Mouse (Mus musculus) spleen, adult 2 months (tissue): Measurements from ENCODE around the gene Alox12. TPM values are rescaled to one million over a fixed set of nuclear protein-coding genes. Genes with fewer than 3 reads are reported as not detected.
A peak's percentile ranks its signal among the peaks of the same experiment; 100 is the strongest.

Experiments
- DNase-seq, 2 experiments: peaks; one replicate each; pipeline versions ENCODE4 v3.0.0 to v3.0.0-alpha.2; 2012 to 2021; ENCODE audit warnings: low spot score in 2 of 2, low read depth in 1 of 2
- H3K27ac ChIP-seq: fragments of 200-500 bp; 2 replicates; pipeline ENCODE4 v1.5.1; 2012; ENCODE audit warnings: low read length, inconsistent platforms; ENCODE audit not compliant: insufficient read depth
- H3K27me3 ChIP-seq: fragments of 200-500 bp; 2 replicates; pipeline ENCODE4 v1.6.1; 2012; ENCODE audit warnings: mild to moderate bottlenecking, moderate library complexity, low read length, inconsistent platforms; ENCODE audit not compliant: control insufficient read depth, insufficient read depth
- H3K36me3 ChIP-seq: fragments of 200-500 bp; 2 replicates; pipeline ENCODE4 v1.6.1; 2012; ENCODE audit warnings: mild to moderate bottlenecking, low read length, inconsistent platforms; ENCODE audit not compliant: control insufficient read depth, insufficient read depth
- H3K4me1 ChIP-seq: fragments of 200-500 bp; 2 replicates; pipeline ENCODE4 v1.6.1; 2011; ENCODE audit warnings: inconsistent platforms; ENCODE audit not compliant: control insufficient read depth, insufficient read depth, insufficient read length
- H3K4me3 ChIP-seq: fragments of 200-500 bp; 2 replicates; pipeline ENCODE4 v1.5.1; 2011; ENCODE audit warnings: mild to moderate bottlenecking, inconsistent platforms; ENCODE audit not compliant: insufficient read depth, insufficient read length; ENCODE audit errors: extremely low read depth
- CTCF ChIP-seq: fragments of 200-500 bp; IDR thresholded peaks from 2 replicates; pipeline ENCODE4 v1.5.1; 2011; ENCODE audit warnings: mild to moderate bottlenecking, inconsistent platforms; ENCODE audit not compliant: insufficient read depth, insufficient read length, insufficient replicate concordance; ENCODE audit errors: extremely low read depth
- POLR2A ChIP-seq: fragments of 200-500 bp; IDR thresholded peaks from 2 replicates; pipeline ENCODE4 v1.6.1; 2011; ENCODE audit warnings: low read depth, low read length, inconsistent platforms
- WGBS: fragments of 180-500 bp; shearing (Covaris S2); methylation state at CpG from one replicate; pipeline ENCODE4 v1.1.7; 2018; 5-methylcytosine and 5-hydroxymethylcytosine counted together
- polyA plus RNA-seq: library from polyadenylated mRNA; depleted of rRNA; stranded (reverse); fragments of >200 nt; gene quantifications from 2 replicates; pipeline ENCODE4 v1.2.3, GENCODE M21; 2012

Gene Alox12
- polyA plus RNA-seq, 1 experiment, result 21.4 TPM

DNA sequence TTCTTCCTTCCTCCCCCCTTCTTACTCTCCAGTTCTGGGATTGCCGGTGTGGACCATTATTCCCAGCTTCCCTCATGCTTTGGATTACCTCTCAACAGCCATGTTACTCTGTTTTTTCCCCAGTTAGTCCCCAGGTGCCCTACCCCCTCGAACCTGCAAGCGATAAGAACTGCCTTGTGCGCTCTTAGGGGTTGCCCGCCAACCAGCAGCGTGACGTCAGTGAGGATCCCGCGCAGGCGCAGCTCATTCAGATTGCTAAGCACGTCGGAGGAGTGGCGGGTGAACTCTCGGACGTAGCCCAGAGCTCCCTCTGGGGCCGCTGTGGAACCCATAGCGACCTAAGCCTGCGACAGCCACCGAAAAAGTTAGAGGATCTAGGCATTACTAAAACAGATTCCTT lies 26.3 kb downstream of the Alox12 start:
- peak; percentile 75 to 82 for DNase-seq
- peak overlapping the region; percentile 16; the same call in 1 of the 2 replicates for H3K27ac ChIP-seq
- peaks cover 5% of the 10 kb centered on the region; the same call in 1 of the 2 replicates for H3K4me1 ChIP-seq
- H3K27me3 ChIP-seq, result no peaks in the 10 kb centered on the region
- TF ChIP-seq CTCF (no peak), POLR2A (no peak)
- peak overlapping the region; percentile 40; the same call in 1 of the 2 replicates for H3K4me3 ChIP-seq
- WGBS, result 2% methylated on average over 19 of the region's 19 CpGs
- H3K36me3 ChIP-seq, result no peaks in the 10 kb centered on the region

DNA sequence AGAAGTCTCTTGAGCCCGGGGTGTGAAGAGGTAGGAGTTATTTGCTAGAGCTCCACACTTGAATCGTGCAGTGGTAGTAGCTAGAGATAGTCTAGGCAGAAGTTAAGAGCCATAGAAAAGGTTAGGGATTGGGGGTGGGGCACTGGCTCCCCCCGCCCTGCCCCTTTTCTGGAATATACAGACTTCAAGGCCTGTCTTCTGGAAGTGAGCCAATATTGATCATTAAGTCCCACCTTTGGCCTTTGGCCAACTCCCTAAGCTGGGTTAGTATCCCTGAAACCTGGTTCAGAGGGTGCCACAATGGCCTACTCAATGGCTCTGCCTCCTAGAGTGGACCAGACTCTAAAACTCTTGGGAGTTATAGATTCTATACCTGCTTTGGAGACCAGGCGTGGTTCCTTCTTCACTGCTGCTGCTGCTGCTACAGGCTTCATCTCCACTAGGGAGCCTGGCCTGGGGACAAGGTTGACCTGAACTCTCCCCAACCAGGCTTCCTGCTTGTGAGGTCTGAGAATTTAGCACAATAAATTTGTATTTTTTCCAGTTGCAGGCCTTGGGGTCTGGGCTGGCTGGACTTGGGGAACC lies 27.4 kb downstream of the Alox12 start:
- Histone ChIP-seq H3K4me3 (no peak overlapping the region), H3K27ac (no peak overlapping the region), H3K36me3 (no peaks in the 10 kb centered on the region), H3K4me1 (peaks cover 7% of the 10 kb centered on the region; the same call in 1 of the 2 replicates), H3K27me3 (no peaks in the 10 kb centered on the region)
- WGBS, result 87% methylated on average over 4 of the region's 4 CpGs
- DNase-seq, result no peak
- TF ChIP-seq POLR2A (no peak), CTCF (no peak)

DNA sequence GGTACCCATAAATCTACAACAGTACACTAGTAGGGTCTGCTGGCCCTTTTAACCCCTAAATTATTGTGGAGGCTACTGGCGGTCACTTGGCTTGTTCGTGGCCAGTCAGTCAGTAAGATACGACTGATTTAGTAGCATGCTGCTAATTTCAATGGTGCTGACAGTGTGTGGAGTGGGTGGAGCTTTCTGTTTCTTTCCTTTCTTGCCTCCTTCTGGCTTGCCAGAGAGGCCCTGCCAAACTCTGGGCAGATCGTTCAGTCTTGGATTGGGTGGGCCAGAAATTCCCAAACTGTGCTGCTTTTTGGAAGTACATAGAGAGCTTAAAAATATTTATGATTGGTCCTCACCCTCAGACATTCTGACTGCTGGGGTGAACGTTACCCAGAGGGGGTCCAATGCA lies 28.0 kb downstream of the Alox12 start:
- Histone ChIP-seq H3K36me3 (no peaks in the 10 kb centered on the region), H3K4me1 (peaks cover 7% of the 10 kb centered on the region; the same call in 1 of the 2 replicates), H3K4me3 (no peak overlapping the region), H3K27me3 (no peaks in the 10 kb centered on the region), H3K27ac (no peak overlapping the region)
- WGBS, result 69% methylated on average over 5 of the region's 5 CpGs
- TF ChIP-seq POLR2A (no peak), CTCF (no peak)
- no peak for DNase-seq

DNA sequence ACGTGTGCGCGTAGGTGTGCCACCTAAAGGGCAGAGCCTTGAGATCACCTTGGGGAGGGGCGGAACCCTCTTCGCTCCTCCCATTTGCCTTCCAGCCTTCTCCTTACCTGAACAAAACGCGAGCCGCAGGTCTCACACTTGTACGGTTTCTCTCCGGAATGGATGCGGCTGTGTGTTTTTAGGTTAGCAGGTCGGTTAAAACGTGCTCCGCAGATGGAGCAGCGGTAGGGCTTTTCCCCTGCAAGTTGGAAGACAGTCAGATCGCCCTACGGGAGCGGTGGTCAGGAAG lies 28.6 kb downstream of the Alox12 start:
- 80% methylated on average over 18 of the region's 18 CpGs for WGBS
- no peak for DNase-seq
- H3K4me3 ChIP-seq, result no peak overlapping the region
- TF ChIP-seq POLR2A (no peak), CTCF (no peak)
- H3K36me3 ChIP-seq, result no peaks in the 10 kb centered on the region
- peaks cover 7% of the 10 kb centered on the region; the same call in 1 of the 2 replicates for H3K4me1 ChIP-seq
- no peak overlapping the region for H3K27ac ChIP-seq
- no peaks in the 10 kb centered on the region for H3K27me3 ChIP-seq

DNA sequence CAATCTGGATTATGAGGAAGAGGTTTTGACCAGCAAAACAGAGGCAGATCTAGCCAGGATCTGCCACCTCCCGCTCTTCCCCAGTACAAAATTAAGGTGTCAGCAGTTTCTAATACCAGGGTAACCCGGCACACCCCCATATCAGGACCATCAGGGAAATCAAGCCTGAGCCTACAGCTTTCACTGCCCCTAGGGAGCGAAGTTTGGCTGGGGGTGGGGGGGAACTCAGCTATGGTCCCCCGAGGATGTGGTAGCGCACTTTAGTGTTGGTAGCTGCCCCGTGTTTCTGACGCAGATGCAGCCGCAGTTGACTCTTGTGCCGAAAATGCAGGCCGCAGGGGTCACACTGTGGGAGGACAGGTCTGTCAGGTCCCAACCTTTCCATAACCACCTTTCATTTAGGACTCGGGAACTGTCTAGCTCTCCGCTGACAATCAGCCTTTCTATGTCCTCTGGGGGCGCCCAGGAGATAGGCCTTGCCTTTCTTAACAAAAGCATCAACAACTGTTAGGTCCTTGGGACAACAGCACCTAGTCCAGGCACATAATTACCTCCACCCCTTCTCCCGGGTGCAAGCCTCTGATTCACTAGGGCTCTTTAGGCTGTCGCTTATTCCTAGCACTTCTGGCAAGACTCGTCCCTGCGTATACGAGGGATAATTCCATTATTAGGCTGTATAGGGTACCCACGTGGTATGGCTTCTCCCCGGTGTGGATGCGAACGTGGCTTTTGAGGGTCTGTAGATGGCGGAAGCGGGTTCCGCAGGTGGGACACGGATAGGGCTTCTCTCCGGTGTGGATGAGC lies 29.2 kb downstream of the Alox12 start:
- TF ChIP-seq POLR2A (no peak), CTCF (no peak)
- no peak overlapping the region for H3K4me3 ChIP-seq
- H3K27me3 ChIP-seq, result no peaks in the 10 kb centered on the region
- 76% methylated on average over 27 of the region's 27 CpGs for WGBS
- H3K36me3 ChIP-seq, result no peaks in the 10 kb centered on the region
- no peak for DNase-seq
- H3K4me1 ChIP-seq, result peaks cover 7% of the 10 kb centered on the region; the same call in 1 of the 2 replicates
- H3K27ac ChIP-seq, result no peak overlapping the region

DNA sequence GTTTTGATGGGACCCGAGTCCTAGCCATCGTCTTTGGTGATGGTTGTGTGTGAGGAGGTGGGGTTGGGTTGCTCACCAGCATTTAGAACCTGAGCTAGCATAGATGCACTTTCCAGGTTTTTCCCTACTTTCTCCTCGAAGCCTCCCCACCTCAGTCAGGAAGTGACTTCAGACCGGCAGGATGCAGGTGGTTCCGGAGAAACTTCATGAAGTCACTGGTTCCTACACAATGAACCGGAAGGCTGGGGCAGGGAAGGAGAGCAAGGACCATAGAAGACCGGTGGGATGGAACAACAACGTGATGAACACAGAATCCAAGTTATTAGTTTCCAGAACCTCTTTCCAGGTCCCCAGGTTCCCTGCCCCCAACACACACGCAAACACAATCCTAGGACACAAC lies 31.4 kb downstream of the Alox12 start:
- H3K4me1 ChIP-seq, result peaks cover 6% of the 10 kb centered on the region; the same call in 1 of the 2 replicates

More for the DNA sequence above, 31.4 kb downstream of the Alox12 start:
- no peaks in the 10 kb centered on the region for H3K36me3 ChIP-seq
- TF ChIP-seq POLR2A (no peak), CTCF (no peak)
- no peak for DNase-seq
- no peaks in the 10 kb centered on the region for H3K27me3 ChIP-seq
- H3K4me3 ChIP-seq, result no peak overlapping the region
- H3K27ac ChIP-seq, result no peak overlapping the region; the same call in 1 of the 2 replicates
- 23% methylated on average over 9 of the region's 9 CpGs for WGBS
